Mouse (Mus musculus) brain, embryonic 18.5 days (tissue): ENCODE results near the gene Emc10.

Experiments
- DNase-seq: peaks from one replicate; pipeline ENCODE4 v3.0.0-alpha.2; 2012; ENCODE audit warnings: low read depth, low spot score

The Emc10 gene

DNA sequence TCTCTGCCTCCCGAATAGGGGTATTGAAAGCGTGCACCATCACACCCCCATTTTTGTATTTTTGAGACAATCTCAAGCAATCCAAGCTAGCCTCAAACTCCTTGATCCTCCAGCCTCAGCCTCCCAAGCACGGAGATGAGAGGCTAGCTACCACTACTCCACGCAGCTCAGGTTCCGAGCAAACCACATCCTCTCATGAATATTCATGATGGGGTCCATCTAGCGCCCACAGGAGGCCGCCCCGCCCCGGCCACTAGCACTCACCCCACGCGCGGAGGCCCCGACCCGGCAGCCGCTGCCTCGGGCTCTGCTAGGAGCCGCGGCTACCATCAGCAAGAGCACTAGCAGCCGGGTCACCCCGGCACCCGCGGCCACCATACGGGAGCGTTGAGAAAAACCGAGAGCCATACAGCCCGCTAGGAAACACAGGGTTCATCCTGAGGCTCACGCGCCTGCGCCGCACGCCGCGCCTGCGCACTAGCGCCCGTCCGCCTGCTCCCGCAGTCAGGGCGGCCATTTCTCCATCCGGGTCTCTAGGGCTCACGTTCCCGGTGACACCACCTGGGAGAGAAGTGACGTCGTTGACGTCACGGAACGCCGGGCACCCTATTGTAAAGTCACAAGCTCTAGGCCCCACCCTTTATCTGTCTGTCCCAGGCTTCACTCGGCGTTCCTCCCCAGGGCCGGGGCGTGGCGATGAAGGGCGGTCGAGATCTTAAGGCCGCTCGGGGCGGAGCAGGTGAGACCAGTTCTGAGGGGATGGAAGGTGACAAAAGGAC lies at the start of gene Emc10, which contains the start of gene Fam71e1:
Emc10 (minus strand) TSS at position 538 of the 779 bp plus-strand sequence.
Fam71e1 (plus strand) TSS at position 590 of the 779 bp plus-strand sequence.
- peak; percentile 98 for DNase-seq

DNA sequence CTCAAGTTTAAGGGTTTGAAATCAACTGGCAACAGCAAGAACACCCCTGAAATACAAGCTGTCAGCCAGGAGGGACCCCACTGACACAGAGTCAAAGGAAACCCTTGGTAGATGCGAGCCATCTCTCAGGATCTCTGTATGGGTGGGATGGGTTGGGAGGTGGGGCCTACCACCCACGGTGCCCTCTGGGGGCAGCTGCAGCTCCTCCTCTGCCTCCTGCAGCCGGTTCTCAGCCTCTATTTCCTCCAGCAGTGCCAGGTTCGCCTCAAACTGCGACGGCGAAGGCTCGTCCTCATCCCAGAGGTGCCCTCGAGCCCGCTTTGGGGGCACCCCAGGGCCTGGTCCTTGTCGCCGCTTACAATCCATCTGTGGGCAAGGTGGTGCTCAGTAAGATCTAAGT lies 46.7 kb upstream of the Emc10 start:
- no peak for DNase-seq

DNA sequence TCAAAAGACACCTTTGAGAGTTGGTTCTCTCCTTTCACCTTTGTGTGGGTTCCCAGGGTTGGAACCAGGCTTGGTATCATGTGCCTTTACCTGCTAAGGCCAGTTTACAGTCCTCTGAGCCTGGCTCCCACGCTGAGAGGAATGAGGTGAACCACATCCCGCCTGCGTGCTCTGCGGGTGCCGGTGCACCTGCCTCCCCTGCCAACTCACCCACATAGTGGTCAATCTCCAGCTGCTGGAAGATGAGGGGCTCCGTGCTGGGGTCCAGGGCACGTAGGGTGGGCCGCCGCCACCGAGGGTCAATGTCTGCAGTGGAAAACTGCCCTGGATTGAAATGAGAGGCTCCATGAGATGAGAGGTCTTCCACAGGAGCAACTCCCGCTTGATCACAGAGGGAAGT lies 46.2 kb upstream of the Emc10 start:
- no peak for DNase-seq

DNA sequence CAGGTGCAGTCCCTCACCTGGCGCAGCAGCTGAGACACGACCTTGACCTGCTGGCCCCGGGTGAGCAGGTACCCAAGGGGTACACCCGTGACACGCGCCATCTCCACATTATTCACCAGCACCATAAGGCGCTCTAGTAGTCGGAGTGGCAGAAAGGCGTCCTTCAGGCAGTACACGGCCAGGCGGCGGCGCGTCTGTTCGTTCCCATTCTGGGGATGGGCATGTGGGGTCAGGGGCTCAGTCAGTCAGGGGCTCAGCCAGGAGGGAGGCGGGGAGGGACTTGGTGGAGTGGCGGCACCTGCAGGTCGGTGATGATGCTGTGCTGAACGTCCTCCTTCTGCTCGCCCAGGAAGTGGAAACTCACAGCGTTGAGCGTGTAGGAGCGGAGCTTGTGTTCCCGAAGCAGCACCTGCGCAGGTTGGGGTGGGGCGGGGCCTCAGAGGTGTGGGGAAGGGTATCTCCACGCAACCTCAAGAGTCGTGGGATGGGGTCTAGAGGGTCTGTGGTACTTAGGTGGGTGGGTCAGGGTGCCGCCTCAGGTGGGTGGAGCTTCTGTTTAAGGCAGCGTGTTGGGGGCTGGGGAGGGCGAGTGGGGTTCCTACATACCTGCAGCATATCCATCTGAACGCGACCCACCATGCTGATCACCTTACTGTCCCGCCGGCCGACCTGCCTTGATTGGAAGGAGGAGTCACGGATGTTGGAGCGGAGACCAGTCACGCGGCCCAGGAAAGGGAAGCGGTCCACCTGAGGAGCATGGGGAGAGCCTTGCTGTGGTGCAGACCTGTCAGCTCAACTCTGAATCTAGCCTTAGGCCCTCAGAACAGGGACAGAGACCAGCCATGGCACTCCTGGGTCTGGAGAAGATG lies 42.7 kb upstream of the Emc10 start:
- no peak for DNase-seq

DNA sequence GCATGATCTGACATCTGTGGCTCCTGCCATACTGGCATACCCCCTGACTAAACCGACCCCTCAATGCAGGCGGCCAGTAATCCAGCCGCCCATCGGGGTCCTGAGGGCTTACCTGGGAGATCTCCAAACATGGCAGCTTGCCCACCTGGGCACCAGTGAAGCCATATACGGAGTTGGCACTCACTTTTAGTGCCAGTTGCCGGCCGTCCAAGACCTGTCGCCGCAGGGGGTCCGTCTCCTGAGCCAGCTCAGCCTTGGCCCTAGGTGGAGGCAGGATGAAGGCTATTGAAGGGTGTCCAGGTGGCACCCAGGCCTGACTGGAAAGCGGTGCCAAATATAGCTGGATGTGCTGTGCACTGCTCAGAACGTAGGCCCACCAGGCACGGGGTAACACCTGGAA lies 41.2 kb upstream of the Emc10 start:
- no peak for DNase-seq

DNA sequence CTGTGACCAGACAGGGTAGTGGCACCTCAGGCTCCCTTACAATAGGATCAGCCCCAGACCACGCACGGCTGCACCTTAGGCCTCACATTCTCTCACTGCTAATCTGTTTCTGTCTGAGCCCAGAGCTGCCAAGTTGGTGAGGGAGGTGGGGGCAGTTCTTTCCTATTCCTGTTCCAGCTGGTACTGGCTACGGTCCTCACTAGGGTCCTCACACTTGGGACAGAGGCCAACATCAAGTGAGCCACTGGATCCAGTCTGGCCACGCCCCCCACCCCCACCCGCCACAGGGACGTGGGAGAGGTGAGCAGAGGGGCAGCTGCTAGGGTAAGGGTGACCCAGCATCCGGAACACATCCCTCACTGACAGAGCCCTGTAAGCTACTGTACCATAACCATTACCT lies 40.7 kb upstream of the Emc10 start:
- no peak for DNase-seq

DNA sequence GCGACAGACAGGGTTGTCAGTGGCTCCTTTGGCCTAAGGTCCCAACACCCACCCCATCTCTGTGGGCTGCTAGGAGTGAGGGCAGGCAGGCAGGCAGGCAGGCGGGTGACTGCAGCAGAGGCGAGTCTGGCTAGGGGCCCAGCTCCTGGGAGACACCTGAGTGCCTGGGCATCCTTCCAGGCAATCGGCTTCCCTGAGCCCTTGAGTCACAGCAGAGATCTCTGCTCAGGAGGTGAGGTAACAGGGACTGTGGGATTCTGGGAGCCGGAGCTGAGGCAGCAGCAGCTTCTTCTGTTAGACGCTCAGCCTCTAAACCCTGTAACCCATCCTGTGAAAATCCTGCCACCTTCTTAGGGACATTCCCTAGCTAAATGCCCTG lies 40.2 kb upstream of the Emc10 start:
- DNase-seq: no peak

DNA sequence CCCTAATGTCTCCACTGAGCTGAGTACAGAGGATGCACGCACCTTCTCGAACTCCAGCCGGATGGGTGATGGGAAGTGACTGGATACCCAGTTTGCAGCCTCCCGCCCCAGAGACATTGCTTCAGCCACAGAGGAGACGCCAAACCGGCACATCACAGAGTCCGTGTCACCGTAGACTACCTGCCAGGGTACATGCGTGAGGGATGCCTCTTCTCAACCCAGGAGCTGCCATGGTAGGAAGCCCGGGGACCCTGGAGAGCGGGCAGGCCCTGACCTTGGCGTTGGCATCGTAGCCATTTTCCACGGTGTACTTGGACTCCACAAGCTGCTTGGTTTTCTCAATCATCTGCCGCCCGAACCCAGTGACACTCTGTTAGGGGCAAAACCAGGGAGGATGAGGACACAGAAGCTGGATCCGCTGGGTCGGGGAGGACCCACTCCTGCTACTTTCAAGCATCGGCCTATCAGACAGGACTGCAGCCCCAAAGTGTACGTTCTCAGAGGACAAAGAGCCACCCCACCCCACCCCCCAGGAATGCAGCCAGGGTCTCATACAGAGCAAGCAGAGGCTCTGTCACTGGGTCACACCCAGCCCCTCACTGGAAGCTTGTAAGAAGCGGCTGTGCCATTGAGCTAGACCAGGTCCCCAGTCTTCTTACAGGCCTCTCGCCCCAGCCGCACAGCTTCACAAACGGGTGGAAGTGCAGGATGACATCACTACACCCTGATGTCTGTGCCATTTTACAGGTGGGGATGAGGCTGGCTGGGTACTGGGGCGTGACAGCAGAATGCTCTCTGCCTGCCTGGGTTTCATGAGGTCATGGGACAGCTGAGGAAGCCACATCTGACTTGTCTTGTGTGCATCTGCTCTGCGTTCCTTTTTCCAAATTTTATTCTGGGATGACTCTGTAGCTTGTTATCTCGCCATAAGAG lies 39.6 kb upstream of the Emc10 start:
- DNase-seq: no peak

DNA sequence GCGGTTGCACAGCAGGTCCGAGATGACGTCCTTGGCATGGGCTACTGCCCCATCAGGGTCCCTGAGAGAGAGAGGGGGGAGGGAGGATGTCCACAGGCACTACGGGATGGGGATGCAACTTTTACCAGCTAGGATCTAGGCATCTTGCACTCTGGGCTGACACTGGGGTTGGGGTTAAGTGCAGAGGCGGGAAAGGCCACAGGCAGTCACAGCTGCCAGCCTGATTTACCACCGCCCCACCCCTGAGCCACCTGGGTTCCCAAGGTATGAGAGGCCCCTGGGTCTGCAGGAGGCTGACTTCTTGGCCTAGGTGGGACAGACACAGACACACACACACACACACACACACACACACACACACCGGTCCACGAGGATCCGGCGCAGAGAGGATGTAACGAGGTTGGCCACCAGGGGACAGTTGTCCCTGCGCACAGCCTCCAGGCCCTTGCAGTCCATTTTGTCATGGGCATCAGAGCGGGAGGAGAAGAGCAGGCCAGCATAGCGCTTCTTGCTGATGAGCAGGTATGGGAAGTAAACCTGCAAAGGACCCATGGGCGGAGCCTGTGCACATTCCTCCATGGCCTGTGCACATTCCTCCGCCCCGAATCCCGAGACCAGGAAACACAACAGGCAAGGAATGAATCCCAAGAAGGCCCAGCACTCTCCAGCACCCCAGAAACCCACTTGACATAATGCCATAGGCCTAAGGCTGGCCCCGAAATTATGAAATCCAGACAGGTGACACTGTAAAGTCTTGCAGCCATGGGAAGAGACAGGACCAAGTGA lies 38.5 kb upstream of the Emc10 start:
- DNase-seq: no peak

DNA sequence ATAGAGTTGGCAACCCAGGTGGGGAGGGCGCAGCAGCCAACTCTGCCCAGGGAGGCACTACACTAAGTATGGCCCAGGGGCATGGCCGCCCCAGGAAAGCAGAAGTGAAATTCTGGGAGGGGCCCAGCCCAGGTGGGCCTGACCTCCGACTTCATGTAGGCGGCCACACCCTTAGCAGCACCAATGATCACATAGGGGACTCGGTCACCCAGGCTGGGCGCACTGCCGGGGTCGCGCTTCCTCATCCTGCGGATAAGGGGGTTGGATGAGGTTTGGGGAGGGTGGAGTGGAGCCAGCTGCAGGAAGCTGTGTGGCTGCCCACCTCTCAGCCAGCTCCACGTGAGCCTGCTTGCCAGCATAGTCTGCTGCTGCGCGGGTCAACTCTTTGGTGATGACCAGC lies 37.9 kb upstream of the Emc10 start:
- no peak for DNase-seq

DNA sequence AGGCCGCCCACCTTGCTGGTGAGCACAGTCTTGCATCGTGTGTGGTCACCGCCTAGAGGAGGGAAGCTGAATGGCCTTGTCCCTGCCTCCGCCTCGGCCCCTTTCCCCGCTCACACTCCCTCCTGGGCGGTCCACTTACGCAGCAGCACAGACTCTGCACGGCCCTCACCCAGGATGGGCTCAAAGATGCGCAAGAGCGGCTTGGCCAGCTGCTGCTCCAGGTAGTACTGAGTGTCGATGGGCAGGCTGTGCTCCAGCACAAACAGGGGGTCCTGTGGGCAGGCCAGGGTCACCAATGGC lies 37.4 kb upstream of the Emc10 start:
- DNase-seq: no peak

DNA sequence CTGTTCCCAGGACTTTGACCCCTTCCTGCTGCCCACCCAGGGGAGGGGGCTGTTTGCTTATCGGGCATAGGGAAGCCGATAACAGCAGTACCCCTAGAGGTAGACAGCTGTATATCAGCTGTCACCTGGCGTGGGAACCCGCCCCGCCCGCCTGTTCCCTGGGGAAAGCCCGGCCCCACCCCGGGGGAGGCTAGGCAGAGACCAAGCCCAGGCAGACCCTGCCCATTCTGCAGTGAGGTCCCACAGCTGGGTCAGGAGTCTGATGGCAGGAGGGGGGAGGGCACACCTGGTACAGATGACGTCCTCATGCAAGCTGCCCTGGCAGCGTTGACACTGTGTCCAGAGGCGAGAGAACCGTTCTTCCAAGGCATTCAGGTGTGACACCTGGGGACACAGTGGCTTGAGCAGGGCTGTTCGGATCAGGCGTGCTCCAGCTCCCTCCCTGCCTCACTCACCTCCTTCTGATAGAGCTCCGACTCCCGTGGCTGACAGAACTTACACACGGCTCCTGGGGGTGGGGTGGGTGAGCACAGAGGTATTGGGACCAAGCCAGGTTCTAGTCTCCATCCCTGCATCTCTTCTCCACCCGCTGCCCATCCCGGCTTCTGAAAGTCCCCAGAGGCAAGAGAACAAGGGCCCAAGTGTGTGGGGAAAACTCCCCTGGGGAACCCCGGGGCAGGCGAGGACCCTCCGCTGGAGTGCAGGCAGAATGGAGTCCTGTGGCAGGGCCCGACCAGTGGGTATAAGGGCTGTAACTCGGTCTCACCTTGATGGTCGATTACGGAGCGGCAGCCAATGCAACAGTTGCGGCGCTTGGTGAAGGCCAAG lies 36.8 kb upstream of the Emc10 start:
- no peak for DNase-seq

DNA sequence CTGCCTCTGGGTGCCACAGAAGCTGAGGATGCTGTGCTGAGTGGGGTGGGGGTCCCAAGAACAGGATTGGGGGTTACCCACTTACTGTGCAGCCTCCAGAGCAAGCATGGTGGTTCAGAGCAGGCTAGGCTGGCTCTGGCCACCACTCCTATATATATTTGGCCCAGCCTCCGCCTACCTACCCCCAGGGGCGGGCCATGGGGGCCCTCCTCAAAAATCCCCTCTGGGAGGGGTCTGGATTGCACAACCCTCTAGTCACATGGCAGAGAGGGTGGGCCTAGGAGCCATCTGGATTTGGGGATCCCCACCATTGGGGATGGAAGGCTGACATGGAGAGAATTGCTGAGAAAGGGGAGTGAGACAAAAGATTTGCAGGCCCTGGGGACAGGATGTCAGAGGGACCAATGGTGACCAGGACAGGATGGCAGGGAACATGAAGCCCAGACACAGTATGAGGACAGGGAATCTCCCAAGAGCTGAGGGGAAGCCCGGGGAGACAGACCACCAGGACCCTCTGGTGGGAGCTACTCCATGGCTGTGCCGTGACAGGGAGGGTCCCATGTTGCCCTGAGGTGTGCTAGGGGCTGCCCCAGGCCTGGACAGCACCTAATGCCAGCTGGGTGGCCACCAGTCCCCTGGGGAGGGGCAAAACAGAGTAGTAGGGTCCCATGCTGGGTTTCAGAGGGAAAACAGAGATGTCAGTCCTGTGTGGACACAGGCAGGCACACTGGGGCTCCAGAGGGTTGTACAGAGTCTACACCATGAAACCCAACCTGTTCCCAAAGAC lies 35.8 kb upstream of the Emc10 start, which contains the start of gene Spib:
Spib (minus strand) TSS at position 126 of the 787 bp plus-strand sequence.
- DNase-seq: no peak

DNA sequence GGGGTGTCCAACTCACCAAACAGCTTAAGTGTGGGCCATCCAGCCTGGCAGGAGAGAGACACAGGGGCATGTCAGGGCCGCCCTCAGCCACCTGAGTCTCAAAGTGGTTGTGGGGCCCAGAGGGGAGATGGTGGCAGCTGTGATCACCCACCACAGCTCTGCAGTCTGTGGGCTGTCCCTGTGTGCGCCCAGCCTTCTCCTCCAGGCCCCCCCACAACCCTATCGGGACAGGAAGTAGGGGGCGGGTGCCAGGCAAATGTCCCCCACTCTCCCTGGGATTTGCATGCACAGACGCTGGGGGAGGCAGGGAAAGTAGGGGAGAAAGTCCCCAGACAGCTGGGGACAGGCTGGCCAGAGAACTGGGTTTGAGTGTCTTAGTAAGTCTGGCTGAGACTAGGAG lies 34.9 kb upstream of the Emc10 start:
- DNase-seq: no peak

DNA sequence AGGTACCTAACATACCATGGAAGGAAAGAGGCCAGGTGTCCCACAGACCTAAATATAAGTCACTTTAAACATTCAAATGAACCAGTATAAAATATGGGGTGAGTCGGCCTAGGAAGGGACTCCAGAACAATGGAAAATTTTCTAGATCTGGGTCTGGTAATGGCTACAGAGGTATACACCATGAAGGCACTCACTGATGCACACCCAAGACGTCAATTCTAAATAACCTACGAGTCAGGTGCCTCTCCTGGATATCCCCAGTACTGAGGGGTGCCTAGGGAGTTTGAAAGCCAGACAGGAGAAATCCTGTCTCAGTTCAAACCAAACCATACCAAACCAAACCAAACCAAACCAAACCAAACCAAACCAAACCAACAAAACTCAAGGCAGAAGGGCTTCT lies 34.2 kb upstream of the Emc10 start:
- no peak for DNase-seq

DNA sequence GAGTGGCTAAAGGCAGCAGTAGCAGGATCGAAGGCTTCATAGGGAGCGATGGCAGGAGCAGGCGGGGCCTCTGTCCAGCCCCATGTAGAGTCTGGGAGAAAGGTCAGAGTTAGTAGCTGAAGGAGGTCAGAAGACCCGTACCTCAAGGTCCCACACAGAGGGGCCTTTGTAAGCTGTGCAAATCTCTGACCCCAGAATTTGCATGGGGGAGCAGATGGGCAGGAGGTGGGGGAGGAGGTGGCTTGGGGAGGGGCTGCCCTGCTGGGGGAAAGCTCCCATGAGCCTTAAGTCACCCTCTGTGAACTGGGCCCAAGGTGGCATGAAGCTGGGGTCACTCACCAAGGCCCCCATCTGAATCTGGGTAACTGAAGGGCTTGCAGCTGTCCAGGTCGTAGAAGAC lies 33.2 kb upstream of the Emc10 start:
- DNase-seq: no peak

DNA sequence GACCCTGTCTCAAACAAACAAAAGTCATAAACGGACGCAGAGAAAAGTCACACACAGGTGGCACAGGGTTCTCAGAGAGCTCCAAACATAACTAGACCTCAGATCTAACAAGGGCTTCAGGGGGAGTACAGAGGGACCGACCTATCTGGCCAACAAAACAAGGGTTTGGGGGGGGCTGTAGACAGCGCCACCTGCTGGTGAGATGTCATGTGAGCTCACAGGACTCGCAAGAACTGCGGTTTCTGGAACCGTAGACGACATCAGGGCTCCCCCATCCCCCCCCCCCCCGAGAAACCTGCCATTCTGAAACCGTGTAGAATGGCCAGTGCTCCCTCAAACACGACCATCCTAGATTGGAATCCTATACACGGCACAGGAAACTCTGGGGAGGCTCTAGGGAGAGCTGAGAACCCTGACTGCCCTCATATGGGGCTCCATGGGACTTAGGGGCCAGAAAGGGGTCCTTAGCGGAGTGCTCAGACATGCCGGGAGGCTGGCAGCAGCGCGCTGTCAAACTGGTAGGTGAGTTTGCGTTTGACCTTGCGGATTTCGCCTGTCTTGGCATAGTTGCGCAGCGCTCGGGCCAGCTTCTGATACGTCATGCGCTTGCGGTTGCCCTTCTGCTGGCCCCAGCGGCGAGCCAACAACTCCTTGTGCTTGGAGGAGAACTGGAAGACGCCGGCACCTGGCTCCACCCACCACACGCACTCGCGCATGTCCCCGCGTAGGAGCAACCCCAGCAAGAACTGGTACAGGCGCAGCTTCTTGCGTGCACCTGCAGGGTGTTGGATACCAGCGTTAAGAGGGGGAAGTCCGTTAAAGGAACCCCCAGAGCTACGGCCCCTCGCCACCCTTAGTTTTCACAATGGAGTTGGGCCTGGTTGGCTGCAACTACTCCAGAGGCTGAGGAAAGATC lies 31.4 kb upstream of the Emc10 start:
- no peak for DNase-seq

DNA sequence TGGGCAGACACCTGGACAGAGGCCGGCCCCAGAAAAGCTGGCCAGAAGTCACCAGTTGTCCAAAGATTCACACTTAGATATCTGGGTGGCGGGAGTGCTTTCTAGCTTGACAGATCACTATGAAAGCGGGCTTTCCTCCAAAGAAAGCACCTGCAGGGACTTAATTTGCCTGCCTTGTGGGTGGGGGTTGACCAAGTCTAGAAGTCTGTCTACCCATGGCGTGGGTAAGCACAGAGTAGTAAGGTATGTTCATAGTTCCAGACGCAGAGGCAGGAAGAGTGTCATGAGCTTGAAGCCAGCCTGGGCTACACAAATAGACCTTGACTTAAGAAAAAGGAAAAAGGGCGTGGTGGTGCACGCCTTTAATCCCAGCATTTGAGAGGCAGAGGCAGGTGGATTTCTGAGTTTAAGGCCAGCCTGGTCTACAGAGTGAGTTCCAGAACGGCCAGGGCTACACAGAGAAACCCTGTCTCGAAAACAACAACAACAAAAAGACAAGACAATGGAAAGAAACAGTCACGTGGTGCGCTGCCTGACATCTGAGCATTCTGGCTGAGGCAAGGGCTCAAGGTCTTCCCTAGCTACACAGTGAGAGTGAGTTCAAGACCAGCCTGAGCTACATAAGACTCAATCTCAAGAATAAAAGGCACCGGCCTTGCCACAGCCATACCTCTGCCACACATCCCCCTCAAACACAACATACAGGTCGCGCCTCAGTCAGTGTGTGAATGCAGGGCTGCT lies 30.3 kb upstream of the Emc10 start:
- DNase-seq: no peak
